Mouse (Mus musculus) frontal cortex, postnatal 10 days (tissue): Measurements from ENCODE around the gene Psmd11.

Experiments
- DNase-seq, 2 experiments: peaks; one replicate each; pipeline ENCODE4 v3.0.0; 2022; ENCODE audit warnings: low spot score in 2 of 2, mixed read lengths in 1 of 2

Psmd11 gene

DNA sequence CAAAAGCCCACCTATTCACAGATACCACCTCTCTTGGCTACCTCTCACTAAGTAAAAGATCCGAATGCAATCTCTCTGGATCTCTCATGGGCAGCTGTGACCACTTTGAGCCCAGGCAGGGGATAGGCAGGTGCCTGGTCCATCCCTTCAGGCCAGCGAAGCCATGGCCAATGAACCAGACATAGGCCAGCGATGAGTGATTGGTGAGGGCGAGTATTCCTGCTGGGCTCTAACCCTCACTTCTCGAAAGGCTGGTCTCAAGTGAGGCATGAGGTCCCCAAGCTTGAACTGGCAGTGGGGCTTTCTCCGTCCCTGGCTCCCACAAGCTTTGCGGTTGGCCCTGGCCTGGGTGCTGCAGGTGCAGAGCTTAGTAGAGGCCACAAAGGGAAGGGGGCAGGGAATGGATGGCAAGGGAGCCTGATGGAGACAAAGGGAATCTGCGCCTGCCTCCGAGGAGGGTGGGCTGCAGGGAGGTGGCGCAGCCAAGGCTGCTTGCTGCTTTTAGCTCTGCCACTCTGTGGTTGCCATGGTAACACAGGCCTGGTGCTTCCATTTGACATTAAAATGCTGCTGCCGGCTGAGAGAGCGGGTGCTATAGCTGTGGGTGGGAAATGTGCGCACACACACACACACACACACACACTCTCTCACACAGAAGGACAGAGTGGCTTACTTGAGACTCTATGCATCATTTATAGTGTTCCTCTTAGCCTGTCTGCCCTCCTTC is 75.5 kb downstream of the Psmd11 start:
- peak; percentile 90 to 96 for DNase-seq

DNA sequence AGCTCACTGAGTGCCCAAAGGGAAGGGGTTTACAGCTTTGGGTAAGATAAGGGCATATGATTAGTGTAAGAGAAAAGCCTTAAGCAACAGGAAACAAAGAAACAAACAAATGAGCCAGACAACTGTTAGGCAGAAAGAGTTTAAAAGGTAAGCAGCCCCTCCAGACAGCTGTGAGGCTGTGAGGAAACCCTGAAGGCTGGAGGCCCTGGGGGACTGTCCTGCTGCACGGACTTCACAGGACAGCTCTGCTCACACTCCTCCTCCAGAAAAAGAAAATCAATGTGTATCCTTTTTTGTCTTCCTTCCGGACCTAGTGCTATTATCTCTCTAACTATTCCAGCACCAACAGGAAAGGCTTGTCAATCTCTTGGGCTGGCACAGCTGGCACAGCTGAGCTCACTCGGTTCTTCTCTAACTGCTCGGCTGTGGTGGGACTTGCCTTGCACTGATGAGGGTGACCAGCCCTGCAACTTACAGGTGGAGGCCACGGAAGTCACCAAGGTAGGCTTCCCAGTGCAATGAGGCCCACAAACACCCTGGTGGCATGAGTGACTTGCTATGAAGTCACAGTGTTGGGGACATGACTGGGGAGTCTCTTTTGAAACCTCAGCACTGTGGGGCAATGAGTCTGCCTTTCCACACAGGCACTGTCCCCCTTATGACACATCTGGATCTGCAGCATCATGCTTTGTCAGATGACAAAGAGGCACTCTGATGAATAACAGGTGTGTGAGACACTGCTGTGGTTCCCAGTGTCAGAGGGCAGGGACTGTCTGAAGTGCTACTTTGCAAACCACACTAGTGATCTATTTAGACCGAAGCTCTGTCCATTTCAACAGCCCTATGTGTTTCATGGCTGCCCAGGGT is 76.3 kb downstream of the Psmd11 start:
- DNase-seq = no peak

DNA sequence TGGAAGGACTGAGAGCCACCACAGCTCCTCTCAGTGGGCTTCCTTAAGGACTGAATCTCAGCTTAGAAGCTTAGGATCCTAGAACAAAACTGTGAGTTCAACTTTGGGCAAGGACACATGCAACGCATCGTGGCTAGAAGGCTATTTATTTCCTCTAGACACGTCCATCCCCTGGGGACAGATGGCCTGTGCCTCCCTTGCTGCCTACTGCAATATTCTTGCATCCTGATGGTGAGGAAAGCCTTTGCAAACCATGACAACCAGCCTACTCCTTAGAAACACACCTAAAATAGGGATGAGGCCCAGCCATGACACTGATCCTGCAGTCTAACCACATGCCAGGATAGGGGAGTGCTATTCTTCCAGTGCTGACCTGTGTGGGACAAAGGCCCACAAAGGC is 77.2 kb downstream of the Psmd11 start:
- DNase-seq = no peak

DNA sequence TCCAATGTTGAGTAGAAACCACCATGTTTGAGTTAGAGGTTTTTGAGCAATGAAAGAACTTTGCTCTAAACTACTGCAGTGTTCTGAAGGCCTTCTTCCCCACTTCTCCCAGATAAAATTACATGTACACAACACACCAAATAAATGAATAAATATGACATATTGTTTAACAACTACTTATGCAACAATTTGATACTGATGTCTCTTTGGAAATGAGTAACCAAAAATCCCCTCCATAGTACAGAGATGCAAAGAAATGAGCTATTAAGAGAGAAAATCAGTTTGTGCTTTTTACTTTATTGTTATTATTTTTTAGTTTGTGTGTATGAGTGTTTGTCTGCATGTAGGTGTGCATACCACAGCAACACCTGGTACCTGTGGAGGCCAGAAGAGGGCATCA is 78.1 kb downstream of the Psmd11 start:
- DNase-seq = no peak

DNA sequence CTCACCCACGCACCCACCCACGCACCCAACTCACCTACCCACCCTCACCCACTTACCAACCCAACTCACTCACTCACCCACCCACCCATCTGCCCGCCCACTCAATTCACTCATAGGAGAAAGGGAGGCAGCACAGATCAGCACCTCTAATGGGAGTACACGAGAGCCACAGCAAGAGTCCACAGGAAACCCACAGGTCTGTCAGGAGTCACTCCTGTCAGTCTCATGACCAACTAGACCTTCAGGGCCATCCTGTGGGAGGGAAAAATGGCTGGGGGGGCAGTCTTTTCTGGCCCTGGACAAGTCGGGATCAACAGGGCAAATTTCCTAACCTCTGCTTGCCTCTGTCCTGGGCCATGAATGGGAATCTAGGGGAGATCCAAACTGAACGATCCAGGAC is 79.4 kb downstream of the Psmd11 start:
- no peak for DNase-seq

DNA sequence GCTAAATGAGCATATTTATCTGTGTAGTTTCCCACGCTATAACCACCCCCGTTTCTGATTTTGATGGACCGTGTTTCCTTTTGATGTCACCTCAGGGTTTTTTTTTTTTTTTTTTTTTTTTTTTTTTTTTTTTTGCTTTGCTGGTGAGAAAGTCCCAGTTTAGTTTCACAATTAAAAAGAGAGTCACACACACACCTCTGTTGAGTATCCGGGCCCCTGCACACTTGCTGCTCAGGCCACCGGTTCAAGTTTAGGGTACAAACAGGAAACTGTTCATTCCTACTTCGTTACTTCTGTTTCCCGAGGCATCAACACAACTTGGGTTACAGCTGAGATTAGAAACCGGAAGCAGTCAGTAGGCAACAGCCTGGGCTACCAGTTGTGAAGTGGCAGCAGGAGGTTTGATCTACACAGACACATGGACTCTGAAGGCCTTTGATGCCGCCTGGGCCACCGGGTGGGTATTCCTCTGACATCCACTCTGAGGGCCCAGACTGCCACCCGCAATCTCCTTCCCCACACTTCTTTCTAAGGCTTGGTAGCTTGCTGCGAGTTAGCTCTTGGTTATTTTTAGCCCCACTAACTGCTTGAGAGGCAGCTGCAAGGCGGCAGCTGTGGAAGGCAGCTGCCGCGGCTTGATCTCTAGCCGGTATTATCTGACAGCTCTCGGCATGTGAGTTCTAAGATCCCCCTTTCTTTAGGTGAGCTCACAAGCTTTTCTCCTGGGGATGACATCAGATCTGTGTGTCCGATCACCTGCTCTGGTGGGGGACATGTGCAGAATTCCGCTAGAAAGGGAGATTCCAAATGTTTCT is 80.2 kb downstream of the Psmd11 start:
- no peak for DNase-seq

DNA sequence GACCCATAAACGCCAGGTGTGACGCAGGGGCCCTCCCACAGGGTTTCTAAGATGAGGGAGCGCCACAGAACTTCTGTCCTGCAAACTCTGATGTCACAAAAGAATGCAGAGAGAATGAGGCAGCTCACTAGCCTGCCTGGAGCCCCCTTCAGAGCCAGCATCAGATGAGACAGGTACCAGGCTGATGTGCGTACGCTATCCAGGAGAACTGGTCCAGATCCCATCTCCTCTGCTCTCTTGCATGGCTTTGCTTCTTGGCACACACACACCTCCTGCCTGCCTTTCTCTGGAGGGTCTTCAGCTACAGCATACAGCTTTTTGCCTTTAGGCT is 80.7 kb downstream of the Psmd11 start:
- no peak for DNase-seq

DNA sequence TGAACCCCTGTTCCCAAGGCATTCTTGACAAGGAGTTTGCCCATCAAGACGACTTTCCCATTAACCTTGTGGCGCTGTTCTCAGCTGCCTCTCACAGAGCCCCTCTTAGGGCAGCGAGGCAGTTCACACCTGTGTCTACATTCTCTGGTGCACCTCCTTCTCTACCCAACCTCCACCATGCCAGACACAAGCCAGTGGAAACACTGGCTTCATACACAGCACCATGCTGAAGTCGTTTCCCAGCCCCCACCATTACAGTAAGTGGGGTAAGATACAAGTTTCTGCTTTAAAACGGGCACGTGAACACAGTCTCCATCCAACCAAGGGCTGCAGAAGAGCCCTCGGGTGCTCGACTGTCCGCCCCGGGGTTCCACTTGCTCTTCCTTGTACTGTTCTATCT is 81.7 kb downstream of the Psmd11 start:
- no peak for DNase-seq

DNA sequence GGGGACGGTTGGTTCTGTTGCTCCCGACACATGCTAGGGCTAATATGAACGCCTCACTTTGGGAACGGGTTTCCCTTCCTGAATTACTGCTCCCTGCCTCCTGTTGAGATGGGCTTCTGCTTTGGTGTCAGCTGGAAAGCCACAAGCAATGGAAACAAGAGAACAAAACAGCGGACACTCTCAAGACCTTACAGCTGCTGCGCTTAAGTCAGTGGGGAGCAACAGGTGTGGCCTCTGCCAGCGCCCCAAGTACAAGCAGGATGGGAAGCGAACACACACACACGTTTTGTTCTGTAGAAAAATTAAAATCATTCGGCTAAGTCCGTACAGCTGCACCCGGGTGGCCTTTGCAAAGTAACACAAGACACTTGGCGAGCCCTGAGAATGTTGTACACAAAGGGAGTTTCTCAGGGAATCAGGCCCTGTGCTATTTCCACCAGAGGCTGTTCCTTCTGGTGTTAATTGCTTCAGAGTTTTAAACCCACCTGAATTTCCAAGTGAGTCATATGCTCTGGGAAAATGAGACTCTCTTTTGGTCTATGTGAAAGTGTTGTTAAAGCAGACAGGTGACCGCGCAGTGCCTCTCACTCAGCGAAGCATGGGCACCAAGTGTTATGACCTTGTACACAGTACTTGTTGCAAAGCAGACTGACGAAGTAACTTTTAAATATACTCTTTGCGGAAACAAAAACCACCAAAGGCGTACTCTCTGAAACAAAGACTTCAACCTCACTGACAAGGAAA is 84.1 kb downstream of the Psmd11 start:
- no peak for DNase-seq

DNA sequence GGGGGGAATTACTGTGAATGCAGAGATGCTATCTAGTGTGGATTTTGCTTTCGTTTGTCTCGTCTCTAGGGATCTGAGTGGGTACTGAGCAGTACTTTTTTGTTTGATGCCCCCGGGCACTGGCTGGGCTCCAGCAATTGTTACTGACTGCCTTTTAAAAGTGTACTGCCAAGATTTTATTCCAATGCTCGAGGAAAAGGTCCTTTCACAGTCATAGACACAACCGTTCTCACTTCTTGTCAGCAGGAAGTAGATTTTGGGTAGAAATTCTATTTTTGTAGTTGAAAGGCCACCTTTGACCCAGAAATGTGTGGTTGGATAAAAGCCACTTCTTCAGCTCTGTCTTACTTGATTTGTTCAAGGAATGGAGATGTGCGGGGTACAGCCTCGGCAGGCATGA is 85.4 kb downstream of the Psmd11 start:
- no peak for DNase-seq

DNA sequence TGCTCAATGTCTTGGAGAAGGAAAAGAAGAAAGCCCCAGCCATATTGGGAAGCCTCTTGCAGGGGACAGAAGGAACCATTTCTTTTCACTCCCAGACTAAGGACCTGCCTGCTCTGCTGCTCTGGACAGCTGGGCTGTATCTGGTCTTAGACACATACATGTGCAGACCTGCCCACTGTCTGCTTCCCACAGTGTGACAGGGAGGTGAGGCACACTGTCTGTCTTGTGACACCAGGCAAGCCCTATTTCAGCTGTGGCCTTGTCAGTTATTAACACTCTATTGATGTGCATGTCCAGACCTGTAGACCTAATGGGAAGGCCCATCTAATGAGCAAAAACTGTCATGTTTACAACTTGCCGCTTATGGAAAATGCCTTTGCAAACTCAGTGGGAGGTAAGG is 86.9 kb downstream of the Psmd11 start:
- no peak for DNase-seq

DNA sequence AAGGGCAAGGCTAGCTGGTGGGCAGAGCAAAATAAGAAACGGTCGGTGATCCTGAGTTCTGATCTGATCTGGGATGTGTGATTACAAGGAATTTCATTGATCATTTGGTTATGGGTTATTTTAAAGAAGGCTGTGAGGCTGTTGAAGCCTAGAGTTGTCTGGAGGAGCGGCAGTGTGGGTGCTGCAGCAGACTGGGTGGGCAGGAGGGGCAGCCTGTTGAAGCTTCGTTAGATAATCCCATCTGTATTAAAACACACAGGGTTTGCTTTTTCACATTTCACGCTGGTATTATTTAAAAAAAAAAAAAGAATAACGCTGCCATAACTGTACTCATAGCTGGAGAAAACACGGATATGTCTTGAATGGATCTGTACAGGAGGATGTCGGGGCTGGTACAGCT is 87.5 kb downstream of the Psmd11 start:
- no peak for DNase-seq

DNA sequence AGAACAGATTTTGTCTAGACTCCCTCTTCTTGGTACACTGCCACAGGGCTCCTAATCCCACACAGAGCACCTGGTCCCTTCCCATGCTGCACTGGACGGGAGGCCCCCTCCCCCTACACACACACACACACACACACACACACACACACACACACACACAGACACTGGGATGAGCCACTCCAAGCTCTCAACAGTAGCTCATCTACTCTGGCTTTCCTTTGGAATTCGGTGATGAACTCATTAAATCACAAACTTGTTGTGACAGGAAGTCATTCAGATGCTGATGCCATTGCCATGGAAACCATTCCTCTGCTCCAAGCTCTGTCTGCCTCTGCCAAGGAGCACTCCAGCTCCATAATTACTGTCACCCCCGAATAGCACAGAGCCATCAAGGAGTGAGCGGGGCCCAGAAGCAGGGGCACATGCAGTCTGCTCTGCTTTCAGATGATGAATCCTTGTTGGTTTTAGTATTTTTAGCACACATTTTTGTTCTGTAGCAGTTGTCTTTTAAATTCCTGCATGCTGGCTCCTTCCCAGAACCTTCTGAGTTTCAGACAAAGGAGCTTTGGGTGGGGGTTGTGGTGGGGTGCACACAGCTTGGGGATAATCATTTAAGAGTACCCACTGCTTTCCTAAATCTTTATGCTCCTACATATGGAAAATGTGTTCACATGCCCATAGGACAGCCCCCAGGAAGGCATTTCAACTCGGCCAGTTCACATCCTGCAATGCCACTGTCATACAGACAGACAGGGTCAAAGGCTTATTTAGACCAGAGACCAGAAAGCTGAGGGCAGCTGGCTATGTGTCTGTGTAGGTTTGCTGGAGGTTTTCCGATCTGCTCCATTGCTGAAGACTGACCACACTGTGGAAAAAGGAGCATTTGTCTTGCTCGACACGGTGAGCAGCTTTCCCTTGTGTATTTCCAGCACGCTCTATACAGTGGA is 90.3 kb downstream of the Psmd11 start:
- DNase-seq = peak; percentile 71 to 85

DNA sequence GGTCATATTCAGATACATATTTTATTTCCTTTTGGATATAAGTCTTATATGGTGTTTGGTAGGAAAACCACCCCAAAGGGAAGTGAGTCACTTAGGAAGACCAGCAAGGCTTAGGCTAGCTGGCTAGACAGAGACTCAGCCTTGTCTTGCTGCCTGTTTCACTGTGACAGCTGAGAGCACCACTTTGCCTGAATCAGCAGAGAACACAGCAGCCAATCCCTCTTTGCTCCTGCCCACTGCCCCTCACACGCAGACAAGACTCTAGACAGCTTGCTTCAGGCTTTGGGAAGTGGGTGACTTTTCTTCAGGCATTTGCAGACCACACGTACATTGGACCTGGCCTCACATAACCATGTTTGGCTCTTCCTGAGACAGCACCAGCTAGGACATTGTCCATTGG is 92.7 kb downstream of the Psmd11 start:
- no peak for DNase-seq
